Mouse (Mus musculus) ES-E14 (cell line): ENCODE measurements around the gene Hspa2. TPM values are rescaled to one million over a fixed set of nuclear protein-coding genes. Genes with fewer than 3 reads are reported as not detected.
A peak's percentile ranks its signal among the peaks of the same experiment; 100 is the strongest.

ENCODE experiments used
- DNase-seq: peaks from one replicate; pipeline ENCODE4 v3.0.0-alpha.2; 2013; ENCODE audit warnings: low read depth, low spot score
- H3K27ac ChIP-seq: 2 replicates; pipeline ENCODE4 v1.5.1; 2012; ENCODE audit warnings: low read depth, mild to moderate bottlenecking, low read length, moderate library complexity, mixed read lengths; ENCODE audit not compliant: poor library complexity, insufficient read depth, severe bottlenecking
- H3K36me3 ChIP-seq: 2 replicates; pipeline ENCODE4 v1.6.1; 2012; ENCODE audit warnings: mild to moderate bottlenecking, low read length, moderate library complexity, mixed read lengths; ENCODE audit not compliant: control insufficient read depth, poor library complexity, insufficient read depth, severe bottlenecking
- H3K4me1 ChIP-seq, 2 experiments: fragments of 150-350 bp in 1 of 2; sonication (generic) in 1 of 2; 2 replicates each; pipeline ENCODE4 v1.6.1; 2012; ENCODE audit warnings: low read length in 2 of 2, mild to moderate bottlenecking in 1 of 2, mixed read lengths in 1 of 2; ENCODE audit not compliant: control insufficient read depth in 2 of 2, insufficient read depth in 2 of 2, poor library complexity in 1 of 2
- H3K4me3 ChIP-seq, 2 experiments: fragments of 150-350 bp in 1 of 2; sonication (generic) in 1 of 2; 2 replicates each; pipeline ENCODE4 v1.5.1; 2012; ENCODE audit warnings: low read length in 2 of 2, low read depth in 1 of 2, mild to moderate bottlenecking in 1 of 2, mixed read lengths in 1 of 2; ENCODE audit not compliant: insufficient read depth in 1 of 2, poor library complexity in 1 of 2, severe bottlenecking in 1 of 2
- H3K9ac ChIP-seq: 2 replicates; pipeline ENCODE4 v1.6.1; 2012; ENCODE audit warnings: low read depth, mild to moderate bottlenecking, low read length, mixed read lengths; ENCODE audit not compliant: poor library complexity, insufficient read depth, severe bottlenecking
- H3K9me3 ChIP-seq: fragments of 150-350 bp; sonication (generic); 2 replicates; pipeline ENCODE4 v1.6.1; 2012; ENCODE audit warnings: low read depth, mild to moderate bottlenecking, low read length; ENCODE audit not compliant: control insufficient read depth, insufficient read depth
- CHD2 ChIP-seq: IDR thresholded peaks from 2 replicates; pipeline ENCODE4 v1.6.1; 2014; ENCODE audit warnings: mild to moderate bottlenecking, low read depth, low read length, inconsistent platforms
- HCFC1 ChIP-seq: IDR thresholded peaks from 2 replicates; pipeline ENCODE4 v1.6.1; 2012; ENCODE audit warnings: low read length, inconsistent platforms, borderline replicate concordance; ENCODE audit not compliant: insufficient read depth
- MAFK ChIP-seq: IDR thresholded peaks from 2 replicates; pipeline ENCODE4 v1.6.1; 2014; ENCODE audit warnings: mild to moderate bottlenecking, low read depth, low read length, inconsistent platforms; ENCODE audit not compliant: insufficient read depth
- ZC3H11A ChIP-seq: IDR thresholded peaks from 2 replicates; pipeline ENCODE4 v1.6.1; 2012; ENCODE audit warnings: low read depth, mild to moderate bottlenecking, inconsistent platforms, low read length, borderline replicate concordance
- ZNF384 ChIP-seq: IDR thresholded peaks from 2 replicates; pipeline ENCODE4 v1.6.1; 2012; ENCODE audit warnings: low read depth, low read length, inconsistent platforms
- in situ Hi-C, 2 experiments: fragments of 600-800 bp; cut with MboI; formaldehyde crosslinking; loops; one replicate each; pipeline ENCODE4 v1.15.1; 2025; ENCODE audit warnings: low sequenced_read_pairs in 2 of 2, inconsistent platforms in 1 of 2; ENCODE audit not compliant: unreplicated experiment in 2 of 2
- total RNA-seq: library from RNA; depleted of rRNA; stranded (reverse); fragments of 300-350 nt; gene quantifications from 2 replicates; pipeline ENCODE4 v1.2.3, GENCODE M21; 2012

Gene Hspa2
- total RNA-seq, 1 experiment = 9.2 TPM

GRCm38 (mm10) chr12:76369206-76369977, 34.6 kb upstream of the Hspa2 start, which contains the start of gene Zbtb25:
Zbtb25 (minus strand) TSS chr12:76369602.
- H3K27ac ChIP-seq = peak within 1 kb of the TSS; percentile 85
- peak within 1 kb of the TSS; percentile 96 to 97 for H3K4me3 ChIP-seq
- H3K9me3 ChIP-seq = no peaks in the 10 kb centered on the region
- peaks cover 0 to 12% of the 10 kb centered on the region in 2 experiments; a peak in 2 of 4 replicates for H3K4me1 ChIP-seq
- peak; percentile 92 for TF ChIP-seq ZNF384
- no peak for TF ChIP-seq MAFK
- TF ChIP-seq HCFC1 = peak; percentile 26; the same call in 1 of the 2 replicates
- peak within 1 kb of the TSS; percentile 94 for H3K9ac ChIP-seq
- no peaks in the 10 kb centered on the region for H3K36me3 ChIP-seq
- in situ Hi-C loops = no loop called here
- no peak for DNase-seq

DNA sequence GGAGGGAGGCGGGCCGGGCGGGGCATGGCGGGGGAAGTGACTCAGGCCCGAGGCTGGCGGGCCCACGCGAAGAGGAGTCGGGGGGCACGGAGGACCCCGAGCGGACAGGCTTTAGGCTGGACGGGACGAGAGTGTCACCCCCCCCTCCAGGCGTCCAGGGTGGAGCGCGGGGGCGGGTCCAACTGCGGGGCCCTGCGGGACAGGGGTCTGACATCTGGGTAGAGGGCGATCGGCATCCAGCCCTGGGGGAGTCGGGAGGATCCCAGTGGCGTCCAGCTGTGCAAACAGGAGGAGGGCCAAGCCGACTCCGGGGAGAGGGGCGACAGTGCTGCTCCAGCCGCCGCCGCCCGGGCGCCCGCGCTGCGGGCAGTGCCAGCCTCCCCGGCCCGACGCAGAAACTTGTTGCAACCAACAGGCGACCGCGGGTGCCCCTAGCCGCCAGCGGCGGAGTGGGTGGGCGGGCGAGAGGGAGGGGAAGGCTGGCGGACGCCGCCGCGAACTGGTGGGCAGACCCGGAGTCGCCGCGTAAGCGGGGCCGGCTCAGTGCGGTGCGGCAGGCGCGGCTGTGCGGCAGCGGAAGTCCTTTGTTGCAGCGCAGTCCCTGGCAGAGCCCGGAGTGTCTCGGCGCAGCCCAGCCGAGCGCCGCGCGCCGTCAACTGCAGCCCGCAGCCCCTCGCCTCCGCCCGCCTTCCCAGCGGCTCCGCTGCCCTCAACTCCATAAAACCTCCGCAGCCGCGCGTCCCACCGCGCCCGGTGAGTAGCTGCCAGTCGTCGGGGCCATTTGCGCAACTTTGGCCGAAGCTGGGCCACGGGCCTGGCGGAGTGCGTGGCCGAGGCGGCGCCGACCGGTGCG, 33.8 kb upstream of the Hspa2 start, which contains the start of gene Zbtb1:
Gene Zbtb1, plus strand, starts transcription at position 289 of the 853 bp plus-strand sequence.
- in situ Hi-C loops = no loop called here
- Histone ChIP-seq H3K4me1 (peaks cover 0 to 12% of the 10 kb centered on the region in 2 experiments; a peak in 2 of 4 replicates), H3K27ac (peak within 1 kb of the TSS; percentile 85), H3K4me3 (peak within 1 kb of the TSS; percentile 96 to 97), H3K9ac (peak within 1 kb of the TSS; percentile 94), H3K36me3 (no peaks in the 10 kb centered on the region), H3K9me3 (no peaks in the 10 kb centered on the region)
- no peak for DNase-seq
- no peak for TF ChIP-seq MAFK

- peak overlapping the region; percentile 94 for H3K9ac ChIP-seq
- H3K4me1 ChIP-seq = peaks cover 0 to 12% of the 10 kb centered on the region in 2 experiments; a peak in 2 of 4 replicates
- H3K36me3 ChIP-seq = no peaks in the 10 kb centered on the region
- peak overlapping the region; percentile 96 to 97 for H3K4me3 ChIP-seq
- in situ Hi-C loops = no loop called here
- no peaks in the 10 kb centered on the region for H3K9me3 ChIP-seq
- no peak for TF ChIP-seq CHD2
- 0 out of 2 replicates have a peak, but pooled peaks have one; percentile 6 for TF ChIP-seq HCFC1
- DNase-seq = no peak
- H3K27ac ChIP-seq = peak overlapping the region; percentile 85
Observed at GRCm38 (mm10) chr12:76370831-76371571, 33.0 kb upstream of the Hspa2 start.

DNA sequence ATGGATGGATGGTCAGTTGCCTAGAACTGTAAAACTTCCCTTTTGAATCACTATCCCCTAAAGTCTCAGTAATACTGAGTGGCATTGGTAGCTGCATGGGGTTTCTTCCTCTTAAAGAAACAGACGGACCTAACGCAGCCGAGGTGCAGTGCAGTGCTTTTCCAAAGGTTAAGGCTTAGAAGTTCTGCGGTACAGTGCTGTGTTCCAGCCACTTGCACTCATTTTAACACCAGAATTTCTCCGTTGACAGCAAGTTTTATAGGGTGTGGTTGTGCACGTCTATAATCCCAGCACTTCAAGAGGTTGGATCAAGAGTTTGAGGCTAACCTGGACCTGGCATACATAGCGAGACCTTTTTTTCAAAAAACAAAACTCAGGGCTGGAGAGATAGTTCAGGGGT, 31.9 kb upstream of the Hspa2 start:
- H3K4me3 ChIP-seq = peak overlapping the region; percentile 96 to 97; a peak in 3 of 4 replicates
- no peaks in the 10 kb centered on the region for H3K36me3 ChIP-seq
- TF ChIP-seq CHD2 = no peak
- TF ChIP-seq ZNF384 = no peak
- no peak for TF ChIP-seq MAFK
- TF ChIP-seq ZC3H11A = no peak
- no peak for TF ChIP-seq HCFC1
- no peak for DNase-seq
- peaks cover 4 to 12% of the 10 kb centered on the region in 2 experiments; a peak in 3 of 4 replicates for H3K4me1 ChIP-seq
- no peaks in the 10 kb centered on the region for H3K9me3 ChIP-seq
- in situ Hi-C loops = no loop called here
- peak overlapping the region; percentile 14; the same call in 1 of the 2 replicates for H3K9ac ChIP-seq
- H3K27ac ChIP-seq = no peak overlapping the region
